Mouse (Mus musculus): ENCODE results near the gene Zfp148. TPM values are rescaled to one million over a fixed set of nuclear protein-coding genes. Genes with fewer than 3 reads are reported as not detected.

Zfp148 gene
- polyA plus RNA-seq (2017; shearing (Covaris generic)): 10 to 100 TPM; 64.2 to 74.4 TPM

GRCm38 (mm10) chr16:33379944-33380881, at the start of gene Zfp148:
Gene Zfp148 (plus strand): TSS chr16:33380836.

GRCm38 (mm10) chr16:33516807-33517565, 136.3 kb downstream of the Zfp148 start, which contains the start of gene Slc12a8:
Gene Slc12a8 (plus strand): TSS chr16:33517328.

Other genes starting within 250 kb of the Zfp148 start
- gene Osbpl11, start 195.8 kb upstream of the Zfp148 start, polyA plus RNA-seq (2017; shearing (Covaris generic)): 10 to 100 TPM; 21.5 to 22.3 TPM
- 100 to 1,000 TPM; 147 to 161 TPM for gene Snx4, start 129.4 kb upstream of the Zfp148 start, polyA plus RNA-seq (2017; shearing (Covaris generic))
- 1 to 10 TPM; 2.0 to 4.8 TPM for gene Slc12a8, start 136.5 kb downstream of the Zfp148 start, polyA plus RNA-seq (2017; shearing (Covaris generic))